Mouse (Mus musculus) cortical plate, adult 2 months (tissue): ENCODE measurements around the gene Pigv. TPM values are rescaled to one million over a fixed set of nuclear protein-coding genes. Genes with fewer than 3 reads are reported as not detected.

ENCODE experiments used
- H3K27ac ChIP-seq: fragments of 200-500 bp; 2 replicates; pipeline ENCODE4 v1.5.1; 2012; ENCODE audit warnings: low read length, control low read depth, inconsistent platforms; ENCODE audit not compliant: insufficient read depth
- H3K4me1 ChIP-seq: fragments of 200-500 bp; 2 replicates; pipeline ENCODE4 v1.6.1; 2011; ENCODE audit warnings: low read length; ENCODE audit not compliant: control insufficient read depth, insufficient read depth
- H3K4me3 ChIP-seq: fragments of 200-500 bp; 2 replicates; pipeline ENCODE4 v1.5.1; 2011; ENCODE audit warnings: mild to moderate bottlenecking, low read length, control low read depth; ENCODE audit not compliant: insufficient read depth
- CTCF ChIP-seq: fragments of 200-500 bp; IDR thresholded peaks from 2 replicates; pipeline ENCODE4 v1.5.1; 2011; ENCODE audit warnings: mild to moderate bottlenecking, control low read depth, low read length; ENCODE audit not compliant: insufficient read depth; ENCODE audit errors: extremely low read depth
- POLR2A ChIP-seq: fragments of 200-500 bp; IDR thresholded peaks from 2 replicates; pipeline ENCODE4 v1.6.1; 2011; ENCODE audit warnings: mild to moderate bottlenecking, low read length, control low read depth; ENCODE audit not compliant: insufficient read depth; ENCODE audit errors: extremely low read depth
- polyA plus RNA-seq: library from polyadenylated mRNA; depleted of rRNA; stranded (reverse); fragments of >200 nt; gene quantifications from 2 replicates; pipeline ENCODE4 v1.2.3, GENCODE M21; 2012; rRNA removed

Pigv gene
- 6.6 and 7.4 TPM in 2 replicates for polyA plus RNA-seq

DNA sequence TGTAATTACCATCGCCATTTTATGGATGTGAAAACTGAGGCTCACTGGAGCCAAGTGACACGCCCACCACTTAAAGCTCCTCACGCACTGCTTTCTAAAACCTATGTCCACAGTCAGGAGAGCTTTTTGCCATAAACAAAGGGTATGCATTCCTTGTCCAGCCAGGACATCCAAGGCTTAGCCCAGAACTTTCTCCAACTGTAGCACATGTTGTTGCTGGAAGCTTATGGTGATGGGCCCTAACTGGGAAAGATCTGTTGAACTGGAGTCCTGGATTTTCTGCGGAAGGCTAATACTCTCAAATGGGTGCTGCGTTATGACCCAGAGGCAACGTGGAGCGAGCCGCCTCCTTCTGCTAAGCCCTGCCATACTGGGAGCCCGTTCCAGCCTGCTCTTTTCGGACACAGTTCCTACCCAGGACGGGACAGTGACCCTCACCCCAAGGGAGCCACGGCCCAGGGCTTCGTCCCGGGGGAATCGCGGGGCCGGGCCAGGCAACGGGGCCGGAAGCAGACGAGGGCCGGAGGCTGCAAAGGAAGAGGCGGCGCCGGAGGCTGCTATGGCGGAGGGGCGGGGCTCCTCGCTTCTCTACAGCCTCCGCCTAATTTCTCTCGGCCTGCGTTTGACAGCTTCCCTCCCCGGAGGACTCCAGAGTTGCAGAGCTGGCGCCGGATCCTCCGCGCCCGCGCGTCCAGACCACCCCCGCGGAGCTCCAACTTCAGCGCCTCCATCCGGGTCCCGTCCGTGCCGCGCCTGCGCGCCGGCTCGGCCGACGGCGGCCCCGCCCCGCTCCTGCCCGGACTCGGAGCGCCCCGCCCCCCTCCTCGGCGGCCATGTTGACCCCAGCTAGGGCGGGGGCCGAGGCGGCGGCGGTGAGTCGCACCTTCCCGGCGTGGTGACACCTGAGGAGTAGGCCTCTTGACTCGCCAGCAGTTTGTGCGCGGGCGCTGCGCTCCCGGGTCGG is at the start of gene Pigv:
Gene Pigv, minus strand, starts transcription at position 767 of the 964 bp plus-strand sequence.
- peak within 1 kb of the TSS; percentile 73 for H3K4me3 ChIP-seq
- H3K27ac ChIP-seq, result peak within 1 kb of the TSS; percentile 100
- no peak for TF ChIP-seq CTCF
- TF ChIP-seq POLR2A, result no peak; the same call in 1 of the 2 replicates
- H3K4me1 ChIP-seq, result peaks cover 7% of the 10 kb centered on the region; the same call in 1 of the 2 replicates

DNA sequence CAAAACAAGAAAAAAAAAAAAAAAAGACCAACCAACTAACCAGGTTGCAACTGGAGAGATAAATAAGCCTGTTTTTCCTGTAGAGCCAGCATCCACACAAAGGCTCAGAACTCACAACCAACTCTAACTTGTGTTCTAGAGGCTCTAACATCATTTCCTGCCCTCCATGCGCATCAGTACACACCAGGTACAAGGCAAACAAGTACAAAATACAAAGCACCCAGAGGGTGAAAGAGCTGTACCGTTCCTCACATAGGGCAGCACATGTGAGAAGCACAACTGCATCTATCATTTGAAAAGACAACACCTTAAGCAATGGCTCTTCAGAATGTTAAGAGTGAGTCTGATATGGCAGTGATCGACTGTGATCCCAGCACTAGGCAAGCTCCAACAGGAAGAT is 47.3 kb upstream of the Pigv start:
- H3K27ac ChIP-seq, result no peak overlapping the region
- H3K4me1 ChIP-seq, result no peaks in the 10 kb centered on the region
- TF ChIP-seq POLR2A (no peak), CTCF (no peak)
- no peak overlapping the region for H3K4me3 ChIP-seq

DNA sequence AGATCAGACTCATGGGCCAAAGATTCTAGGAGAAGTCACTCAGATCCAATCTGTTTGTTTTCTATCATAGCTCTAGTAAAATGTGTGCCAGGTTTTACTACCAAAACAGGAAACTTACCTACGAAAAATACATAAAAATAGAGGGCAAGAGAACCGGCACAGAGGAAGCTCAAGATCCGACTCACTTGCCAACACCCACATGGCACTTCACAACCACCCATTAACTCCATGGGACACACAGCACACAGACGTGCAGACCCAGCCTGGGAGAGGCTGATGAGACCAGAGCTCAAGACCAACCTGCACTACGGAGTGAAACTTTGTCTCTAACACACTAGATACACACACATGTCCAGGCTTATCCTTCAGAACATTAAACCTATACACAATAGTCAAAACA is 40.3 kb upstream of the Pigv start:
- no peak for TF ChIP-seq POLR2A
- no peak for TF ChIP-seq CTCF
- no peak overlapping the region for H3K27ac ChIP-seq

DNA sequence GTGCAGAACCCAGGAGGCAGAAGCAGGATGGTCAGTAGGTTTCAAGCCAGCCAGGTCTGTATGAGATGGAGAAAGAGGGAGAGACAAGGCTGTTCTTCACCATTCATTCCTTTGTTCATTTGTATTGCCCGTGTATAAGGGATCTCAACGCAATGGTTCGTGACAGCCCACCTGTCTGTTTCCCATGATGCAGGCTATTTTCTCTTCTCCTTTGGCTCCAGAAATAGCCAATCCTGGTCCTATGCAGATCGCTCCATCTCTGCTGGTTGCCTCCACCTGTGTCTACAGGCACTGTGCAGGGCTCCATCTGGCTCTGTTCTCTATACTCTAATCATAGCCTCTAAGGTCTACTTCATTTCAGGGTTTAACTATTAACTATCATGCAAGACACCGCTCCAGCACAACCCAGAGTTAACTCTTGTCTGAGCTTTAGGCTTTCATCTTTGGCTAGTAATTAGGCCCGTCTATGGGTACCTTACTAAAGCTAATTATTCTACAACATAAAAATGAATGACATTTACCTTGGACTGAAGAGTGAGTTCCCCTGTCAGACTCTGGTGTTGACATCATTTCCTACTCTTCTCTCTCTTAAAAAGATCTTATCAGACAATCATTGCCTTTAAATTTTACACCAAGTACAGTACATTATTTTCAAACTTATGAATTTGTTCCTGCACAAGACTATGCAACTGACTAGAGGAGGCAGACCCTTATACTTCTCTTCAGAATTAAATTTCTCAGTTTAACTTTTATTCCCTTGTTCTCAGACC is 39.0 kb upstream of the Pigv start:
- H3K4me1 ChIP-seq, result peaks cover 6% of the 10 kb centered on the region
- H3K27ac ChIP-seq, result 0 out of 2 replicates have a peak overlapping the region, but pooled peaks have one; percentile 47
- H3K4me3 ChIP-seq, result no peak overlapping the region
- TF ChIP-seq CTCF (no peak), POLR2A (no peak)

More for the DNA sequence above, 40.3 kb upstream of the Pigv start:
- Histone ChIP-seq H3K4me3 (no peak overlapping the region), H3K4me1 (peaks cover 5% of the 10 kb centered on the region)

DNA sequence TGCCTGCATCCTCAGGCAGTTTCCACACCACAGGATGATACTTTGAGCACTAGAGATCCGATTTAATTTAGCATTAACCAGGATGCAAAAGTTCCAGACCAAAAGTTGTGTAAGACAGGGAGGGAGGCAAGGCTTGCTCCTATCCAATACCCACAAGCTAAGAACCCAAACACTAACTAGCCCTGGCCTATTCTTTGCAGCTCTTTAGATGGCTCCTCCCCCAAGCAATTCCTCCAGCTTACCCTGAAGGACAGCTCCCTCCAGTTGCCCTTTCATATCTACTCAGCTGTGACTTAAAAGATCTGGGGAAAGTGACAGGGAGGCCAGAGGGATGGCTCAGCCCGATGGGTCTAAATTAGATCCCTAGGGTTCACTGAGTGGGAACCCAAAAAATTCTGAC is 36.9 kb upstream of the Pigv start:
- H3K4me1 ChIP-seq, result peaks cover 9% of the 10 kb centered on the region

DNA sequence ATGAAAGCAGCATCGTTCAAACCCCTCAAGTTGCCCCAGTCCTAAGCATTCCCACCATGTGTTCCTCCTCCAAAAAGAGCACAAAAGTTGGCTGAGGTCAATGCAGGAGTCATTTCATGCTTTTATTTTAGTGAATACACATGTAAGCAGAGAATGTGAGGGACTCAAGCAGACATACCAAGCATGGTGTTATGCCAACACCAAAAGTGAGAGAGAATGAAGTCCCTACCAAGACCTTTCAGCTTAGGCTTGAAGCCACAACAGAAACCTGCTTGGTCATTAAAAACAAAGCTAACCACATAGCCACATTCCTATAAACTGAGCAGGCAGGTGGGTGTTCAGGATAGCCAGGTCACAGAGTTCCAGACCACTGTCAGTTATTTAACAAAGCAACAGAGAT is 35.0 kb upstream of the Pigv start:
- Histone ChIP-seq H3K4me3 (no peak overlapping the region), H3K27ac (peak overlapping the region; percentile 0; the same call in 1 of the 2 replicates), H3K4me1 (peaks cover 9% of the 10 kb centered on the region)
- TF ChIP-seq CTCF (no peak), POLR2A (no peak)

More for the DNA sequence above, 36.9 kb upstream of the Pigv start:
- no peak for TF ChIP-seq POLR2A
- no peak for TF ChIP-seq CTCF
- H3K4me3 ChIP-seq, result no peak overlapping the region
- H3K27ac ChIP-seq, result no peak overlapping the region

DNA sequence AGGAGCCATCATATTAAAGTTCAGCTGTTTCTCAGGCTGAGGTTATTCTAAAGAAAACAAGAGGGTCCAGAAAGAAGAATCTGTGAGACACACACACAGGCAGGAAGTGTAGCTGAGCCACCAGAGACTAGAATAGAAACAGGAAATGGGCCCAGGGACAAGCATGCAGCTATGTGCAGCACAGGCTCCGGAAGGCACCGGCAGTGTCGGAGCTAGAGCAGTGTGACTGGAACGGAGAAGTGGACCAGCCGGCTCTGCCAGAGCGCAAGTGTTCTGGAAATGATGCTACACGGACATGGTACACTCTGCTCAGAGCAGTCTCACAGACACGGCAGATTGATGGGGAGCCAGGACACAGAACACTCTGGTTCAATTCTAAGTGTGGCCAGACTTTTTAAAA is 34.5 kb upstream of the Pigv start:
- TF ChIP-seq POLR2A, result 0 out of 2 replicates have a peak, but pooled peaks have one; percentile 31
- no peak for TF ChIP-seq CTCF
- H3K4me3 ChIP-seq, result no peak overlapping the region
- peak overlapping the region; percentile 31 for H3K27ac ChIP-seq
- peaks cover 9% of the 10 kb centered on the region for H3K4me1 ChIP-seq

DNA sequence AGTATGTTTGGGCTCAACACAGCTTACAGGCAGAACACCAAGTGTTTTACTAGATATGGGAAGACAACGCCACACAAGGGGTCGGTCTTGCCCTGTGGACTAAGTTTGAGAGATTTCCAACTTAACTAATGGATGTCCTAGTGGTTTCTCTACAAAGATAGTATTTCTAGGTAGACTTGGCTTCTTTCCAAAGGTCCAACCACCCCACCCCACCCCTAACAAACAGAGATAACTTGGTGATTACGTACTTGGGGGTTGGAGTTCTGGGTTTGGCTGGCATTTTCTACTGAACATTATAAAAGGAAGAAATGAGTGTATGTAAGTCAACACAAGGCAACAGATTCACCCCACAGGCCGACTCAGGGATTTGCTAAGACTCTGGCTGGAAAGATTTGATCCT is 32.6 kb upstream of the Pigv start:
- Histone ChIP-seq H3K4me1 (peaks cover 9% of the 10 kb centered on the region), H3K27ac (no peak overlapping the region), H3K4me3 (no peak overlapping the region)
- TF ChIP-seq POLR2A (no peak), CTCF (no peak)

DNA sequence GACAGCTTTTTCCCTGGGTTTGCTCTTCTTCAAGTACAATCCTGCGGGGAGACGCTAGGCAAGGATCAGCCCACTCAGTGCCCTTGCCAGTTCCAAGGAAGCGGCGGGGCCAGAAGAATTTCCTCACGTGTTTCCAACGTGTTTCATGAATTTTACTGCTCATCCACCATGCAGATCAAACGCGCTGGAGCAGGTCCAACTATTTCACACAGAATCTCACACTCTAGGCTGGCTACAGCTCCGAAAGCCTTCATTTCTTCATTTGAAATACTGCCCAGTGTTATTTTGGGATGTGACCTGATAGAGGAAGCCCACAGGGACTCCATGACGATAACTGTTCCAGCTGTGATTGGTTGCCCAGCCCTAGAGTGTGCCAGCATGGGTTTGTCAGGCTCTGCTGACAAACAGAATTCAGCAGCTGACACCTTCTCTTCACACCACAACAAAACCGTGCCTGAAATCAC is 28.5 kb upstream of the Pigv start:
- Histone ChIP-seq H3K4me1 (peaks cover 2% of the 10 kb centered on the region), H3K4me3 (no peak overlapping the region), H3K27ac (no peak overlapping the region)
- TF ChIP-seq POLR2A (no peak), CTCF (no peak)

DNA sequence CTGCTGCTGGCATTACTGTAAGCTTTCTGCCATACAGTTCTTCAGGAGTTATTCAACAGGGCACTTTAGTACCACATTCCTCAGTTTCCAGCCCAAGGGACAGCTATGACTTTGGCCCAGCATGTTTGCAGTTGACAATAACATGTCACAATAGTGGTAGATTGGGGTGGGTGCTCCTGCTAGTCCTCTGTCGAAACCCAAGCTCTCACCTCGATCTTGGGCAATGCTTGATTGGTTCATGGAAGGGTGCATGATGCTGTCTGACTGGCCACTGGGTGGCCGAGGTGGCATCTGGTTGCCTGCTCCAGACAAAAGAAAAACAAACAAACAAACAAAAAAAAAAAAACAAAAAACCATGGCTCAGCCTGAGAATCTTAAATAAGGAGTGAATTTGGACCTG is 22.9 kb upstream of the Pigv start:
- H3K4me3 ChIP-seq, result no peak overlapping the region
- no peak overlapping the region for H3K27ac ChIP-seq
- no peak for TF ChIP-seq CTCF
- TF ChIP-seq POLR2A, result no peak
- H3K4me1 ChIP-seq, result no peaks in the 10 kb centered on the region; the same call in 1 of the 2 replicates
